Mouse (Mus musculus) heart, embryonic 12.5 days (tissue): ENCODE results near the gene Hck. TPM values are rescaled to one million over a fixed set of nuclear protein-coding genes. Genes with fewer than 3 reads are reported as not detected.

Source experiments
- ATAC-seq: fragments of 200-750 bp; cut with Nextera tagmentation; 2 replicates; pipeline ENCODE4 v1.8.0; 2017; ENCODE audit warnings: moderate TSS enrichment, moderate library complexity; ENCODE audit not compliant: insufficient number of reproducible peaks, low FRiP score
- H3K27ac ChIP-seq: fragments of 300-500 bp; sonication (generic); 2 replicates; pipeline ENCODE4 v1.5.1; 2016; ENCODE audit warnings: mild to moderate bottlenecking, moderate library complexity; ENCODE audit not compliant: poor library complexity, severe bottlenecking
- H3K27me3 ChIP-seq: fragments of 300-500 bp; sonication (generic); replicated peaks from 2 replicates; pipeline ENCODE4 v1.6.1; 2016; ENCODE audit warnings: mild to moderate bottlenecking, moderate library complexity
- H3K36me3 ChIP-seq: fragments of 300-500 bp; sonication (generic); 2 replicates; pipeline ENCODE4 v1.6.1; 2016; ENCODE audit warnings: mild to moderate bottlenecking, moderate library complexity
- H3K4me1 ChIP-seq: fragments of 300-500 bp; sonication (generic); replicated peaks from 2 replicates; pipeline ENCODE4 v1.6.1; 2016; ENCODE audit warnings: mild to moderate bottlenecking
- H3K4me2 ChIP-seq: fragments of 300-500 bp; sonication (generic); 2 replicates; pipeline ENCODE4 v1.6.1; 2016; ENCODE audit warnings: mild to moderate bottlenecking, moderate library complexity
- H3K4me3 ChIP-seq: fragments of 300-500 bp; sonication (generic); 2 replicates; pipeline ENCODE4 v1.5.1; 2016; ENCODE audit warnings: mild to moderate bottlenecking
- H3K9ac ChIP-seq: fragments of 300-500 bp; sonication (generic); 2 replicates; pipeline ENCODE4 v1.6.1; 2016; ENCODE audit warnings: mild to moderate bottlenecking, moderate library complexity
- H3K9me3 ChIP-seq: fragments of 300-500 bp; sonication (generic); replicated peaks from 2 replicates; pipeline ENCODE4 v1.6.1; 2016; ENCODE audit warnings: mild to moderate bottlenecking, moderate library complexity
- WGBS: fragments of 180-500 bp; shearing (Covaris S2); methylation state at CpG from one replicate; pipeline ENCODE4 v1.1.7; 2016; 5-methylcytosine and 5-hydroxymethylcytosine counted together
- polyA plus RNA-seq: library from polyadenylated mRNA; unstranded; fragments of >200 nt; fragmentation: Nextera tagmentation; extraction: Ambion mirVana; gene quantifications from 2 replicates; pipeline ENCODE4 v1.2.1, GENCODE M21; 2016

Gene Hck
- polyA plus RNA-seq, 1 experiment from 2014 or later = 1.3 TPM

DNA sequence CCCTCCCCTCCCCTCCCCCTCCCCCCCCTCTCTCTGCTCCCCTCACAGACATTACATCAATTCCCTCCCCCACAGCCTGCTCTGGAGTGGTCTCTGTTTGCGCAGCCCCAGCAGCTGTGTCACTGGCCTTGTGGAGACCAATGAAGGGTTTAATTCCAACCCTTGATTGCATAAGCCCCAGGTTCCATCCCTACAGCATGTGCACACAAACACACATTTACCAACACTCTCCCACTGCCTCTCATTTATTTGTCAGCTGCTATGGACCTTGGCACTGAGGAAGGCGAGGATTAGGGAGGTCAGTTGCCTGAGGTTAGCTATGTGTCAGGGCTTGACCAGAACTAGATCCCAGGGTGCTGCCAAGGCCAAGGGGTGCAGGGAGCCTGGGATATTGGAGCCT lies 32.3 kb upstream of the Hck start:
- Histone ChIP-seq H3K4me1 (peaks cover 23% of the 10 kb centered on the region), H3K36me3 (no peaks in the 10 kb centered on the region), H3K27me3 (peaks cover 51% of the 10 kb centered on the region), H3K4me3 (no peak overlapping the region), H3K9ac (no peak overlapping the region), H3K4me2 (no peak overlapping the region), H3K27ac (no peak overlapping the region), H3K9me3 (no peaks in the 10 kb centered on the region)
- no peak for ATAC-seq
- WGBS = 41% methylated on average over 2 of the region's 2 CpGs

DNA sequence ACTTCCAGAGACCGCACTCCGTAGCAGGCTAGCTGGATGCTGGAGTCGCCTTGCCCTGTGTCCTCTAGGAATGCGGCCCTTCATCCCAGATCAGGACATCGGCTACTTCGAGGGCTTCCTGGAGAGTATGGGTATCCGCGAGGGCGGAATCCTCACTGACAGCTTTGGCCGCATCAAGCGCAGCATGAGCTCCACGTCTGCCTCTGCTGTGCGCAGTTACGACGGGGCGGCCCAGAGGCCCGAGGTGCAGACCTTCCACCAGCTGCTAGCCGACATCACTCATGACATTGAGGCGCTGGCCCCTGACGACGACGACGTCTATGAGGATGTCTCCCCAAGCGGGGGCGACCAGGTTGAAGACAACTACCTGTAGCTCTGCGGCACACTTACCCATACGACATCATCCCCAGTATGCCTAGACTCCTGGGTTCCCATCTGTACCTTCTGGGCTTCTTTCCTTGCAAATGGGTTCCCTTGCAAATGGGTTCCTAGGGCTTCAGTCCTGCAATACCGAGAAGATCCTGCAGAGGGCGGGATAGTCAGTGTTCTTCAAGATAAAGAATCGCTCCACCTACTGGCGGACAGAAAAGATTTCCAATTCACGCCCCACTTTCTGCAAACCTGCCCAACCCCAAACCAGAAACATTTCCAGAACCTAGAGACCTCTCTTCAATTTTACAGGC lies 27.3 kb upstream of the Hck start:
- no peak overlapping the region for H3K27ac ChIP-seq
- H3K27me3 ChIP-seq = peaks cover 10% of the 10 kb centered on the region; the same call in 1 of the 2 replicates
- WGBS = 31% methylated on average over 32 of the region's 32 CpGs
- H3K36me3 ChIP-seq = no peaks in the 10 kb centered on the region
- H3K4me3 ChIP-seq = no peak overlapping the region
- no peak for ATAC-seq
- H3K4me1 ChIP-seq = peaks cover 13% of the 10 kb centered on the region
- no peaks in the 10 kb centered on the region for H3K9me3 ChIP-seq
- H3K4me2 ChIP-seq = no peak overlapping the region
- no peak overlapping the region for H3K9ac ChIP-seq

DNA sequence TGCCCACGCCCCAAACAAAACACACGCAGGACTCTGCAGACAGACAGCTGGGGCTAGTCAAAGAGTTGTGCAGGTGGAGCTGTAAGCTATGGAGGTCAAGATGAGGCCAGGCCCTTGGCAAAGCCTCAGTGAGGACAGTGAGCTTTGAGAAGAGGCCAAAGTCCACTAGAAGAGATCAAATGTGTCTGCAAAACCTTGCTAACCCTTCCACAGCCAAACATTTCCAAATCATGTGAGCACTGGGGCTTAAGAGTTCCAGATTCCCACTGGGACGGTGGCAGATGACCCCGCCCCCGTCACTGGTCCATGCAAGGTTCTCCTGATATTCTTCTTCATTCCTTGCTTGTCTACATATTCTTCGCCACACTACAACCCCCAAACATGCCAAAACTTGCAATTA lies 26.4 kb upstream of the Hck start:
- peaks cover 4% of the 10 kb centered on the region; the same call in 1 of the 2 replicates for H3K27me3 ChIP-seq
- H3K4me2 ChIP-seq = no peak overlapping the region
- no peak overlapping the region for H3K4me3 ChIP-seq
- H3K9ac ChIP-seq = no peak overlapping the region
- no peaks in the 10 kb centered on the region for H3K9me3 ChIP-seq
- H3K27ac ChIP-seq = no peak overlapping the region
- WGBS = 77% methylated on average over 6 of the region's 6 CpGs
- H3K36me3 ChIP-seq = no peaks in the 10 kb centered on the region
- H3K4me1 ChIP-seq = peaks cover 9% of the 10 kb centered on the region
- ATAC-seq = no peak

DNA sequence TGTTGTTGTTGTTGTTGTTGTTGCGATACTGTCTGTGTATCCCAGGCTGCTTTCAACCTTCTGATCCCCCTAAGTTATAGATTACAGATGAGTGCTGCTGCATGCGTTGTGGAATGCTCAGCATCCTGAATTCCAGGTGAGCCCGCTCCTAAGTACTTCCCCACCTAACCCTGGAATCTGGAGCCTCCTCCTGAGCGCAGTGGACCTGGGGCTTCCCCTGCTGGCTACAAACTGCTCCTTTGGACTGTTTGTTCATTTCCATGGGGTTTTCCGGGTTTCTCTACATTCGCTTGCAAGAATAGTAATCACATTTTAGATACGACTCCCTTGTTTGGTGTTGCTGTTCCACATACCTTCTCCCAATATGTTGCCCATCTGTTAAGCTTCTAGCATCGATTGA lies 25.0 kb upstream of the Hck start:
- no peaks in the 10 kb centered on the region for H3K4me1 ChIP-seq
- H3K27me3 ChIP-seq = 0 out of 2 replicates have a peak, but pooled peaks cover 4% of the 10 kb centered on the region
- H3K4me3 ChIP-seq = no peak overlapping the region
- WGBS = 77% methylated on average over 8 of the region's 8 CpGs
- no peaks in the 10 kb centered on the region for H3K36me3 ChIP-seq
- no peak overlapping the region for H3K9ac ChIP-seq
- H3K27ac ChIP-seq = no peak overlapping the region
- H3K9me3 ChIP-seq = no peaks in the 10 kb centered on the region
- no peak overlapping the region for H3K4me2 ChIP-seq
- ATAC-seq = no peak

DNA sequence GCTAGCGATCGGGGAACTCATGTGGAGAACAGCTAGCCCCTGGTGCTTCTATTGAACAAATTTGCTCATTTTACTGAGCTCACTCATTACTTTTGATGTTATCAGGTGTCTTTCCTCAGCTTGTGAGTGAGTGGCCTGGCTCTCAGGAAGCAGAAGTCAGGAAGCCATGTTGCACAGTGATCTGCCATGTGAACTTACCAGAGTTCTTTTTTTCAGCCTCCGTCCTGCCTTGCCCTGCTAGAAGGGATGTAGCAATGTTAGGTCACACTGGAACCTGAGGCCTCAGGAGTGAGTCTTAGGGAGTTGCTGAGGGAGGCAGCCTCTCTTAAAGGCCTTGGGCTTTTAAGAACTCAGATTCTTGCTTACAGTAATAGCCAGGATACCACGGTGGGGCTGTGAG lies 24.4 kb upstream of the Hck start:
- no peak for ATAC-seq
- H3K4me3 ChIP-seq = no peak overlapping the region
- no peaks in the 10 kb centered on the region for H3K9me3 ChIP-seq
- H3K4me1 ChIP-seq = no peaks in the 10 kb centered on the region
- H3K27ac ChIP-seq = no peak overlapping the region
- H3K9ac ChIP-seq = no peak overlapping the region
- WGBS = 71% methylated on average over 4 of the region's 4 CpGs
- 0 out of 2 replicates have a peak, but pooled peaks cover 4% of the 10 kb centered on the region for H3K27me3 ChIP-seq
- H3K4me2 ChIP-seq = no peak overlapping the region
- H3K36me3 ChIP-seq = no peaks in the 10 kb centered on the region

DNA sequence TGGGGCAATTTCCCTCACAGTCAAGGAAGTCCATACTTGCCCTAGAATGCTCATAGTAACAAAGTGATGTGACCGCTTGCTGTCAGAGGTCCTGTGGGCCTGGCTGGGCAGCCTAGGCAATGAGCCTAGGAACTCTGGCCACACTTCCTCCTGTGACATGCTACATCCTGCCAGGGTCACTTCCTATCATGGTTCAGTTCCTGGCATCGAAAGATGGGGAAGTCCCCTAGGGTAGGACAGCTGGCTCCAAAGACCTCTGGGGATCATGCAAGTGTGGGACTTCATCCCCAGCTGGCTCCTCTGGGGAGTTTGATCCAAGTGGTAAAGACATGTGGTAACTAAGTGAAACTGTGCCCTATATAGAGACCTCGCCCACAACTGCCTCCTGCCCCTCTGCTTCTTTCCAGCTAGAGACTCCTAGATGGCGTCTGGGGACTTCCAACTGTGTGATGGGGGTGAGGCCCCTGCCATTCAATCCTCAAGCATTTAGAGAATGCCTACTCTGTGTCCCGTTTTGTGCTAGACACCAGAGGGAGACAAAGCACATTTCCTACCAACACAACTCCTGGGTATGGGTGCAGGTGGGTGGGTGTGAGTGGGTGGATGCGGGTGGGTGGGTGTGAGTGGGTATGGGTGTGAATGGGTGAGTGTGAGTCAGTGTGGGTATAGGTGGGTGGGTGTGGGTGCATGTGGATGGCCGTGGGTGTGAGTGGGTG lies 23.8 kb upstream of the Hck start:
- no peak overlapping the region for H3K4me3 ChIP-seq
- WGBS = 57% methylated on average over 7 of the region's 7 CpGs
- H3K9me3 ChIP-seq = no peaks in the 10 kb centered on the region
- H3K9ac ChIP-seq = no peak overlapping the region
- no peak overlapping the region for H3K4me2 ChIP-seq
- H3K4me1 ChIP-seq = no peaks in the 10 kb centered on the region
- 0 out of 2 replicates have a peak, but pooled peaks cover under 1% of the 10 kb centered on the region for H3K27me3 ChIP-seq
- ATAC-seq = no peak
- H3K27ac ChIP-seq = no peak overlapping the region
- no peaks in the 10 kb centered on the region for H3K36me3 ChIP-seq

DNA sequence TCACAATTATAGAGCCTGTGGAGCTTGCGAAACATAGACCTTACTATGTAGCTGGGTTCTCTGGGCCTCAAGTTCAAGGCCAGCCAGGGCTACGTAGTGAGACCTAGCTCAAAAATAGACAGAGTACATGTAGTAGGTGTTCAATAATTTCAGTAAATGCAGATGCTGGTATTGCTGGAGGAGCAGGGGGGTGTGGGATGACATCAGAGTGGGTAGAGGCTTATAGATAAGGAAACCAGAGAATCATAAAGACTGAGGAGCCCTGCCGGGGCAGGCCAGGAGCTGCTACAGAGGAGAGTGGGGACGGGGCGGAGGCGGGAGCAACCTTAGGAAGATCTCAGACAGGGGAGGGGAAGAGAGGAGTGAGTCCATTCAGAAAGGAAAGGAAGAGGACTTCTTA lies 22.7 kb upstream of the Hck start:
- Histone ChIP-seq H3K9me3 (no peaks in the 10 kb centered on the region), H3K4me3 (no peak overlapping the region), H3K27ac (no peak overlapping the region), H3K36me3 (no peaks in the 10 kb centered on the region), H3K9ac (no peak overlapping the region), H3K4me1 (0 out of 2 replicates have a peak, but pooled peaks cover 2% of the 10 kb centered on the region), H3K4me2 (no peak overlapping the region), H3K27me3 (no peaks in the 10 kb centered on the region)
- no peak for ATAC-seq
- 84% methylated on average over 6 of the region's 6 CpGs for WGBS

DNA sequence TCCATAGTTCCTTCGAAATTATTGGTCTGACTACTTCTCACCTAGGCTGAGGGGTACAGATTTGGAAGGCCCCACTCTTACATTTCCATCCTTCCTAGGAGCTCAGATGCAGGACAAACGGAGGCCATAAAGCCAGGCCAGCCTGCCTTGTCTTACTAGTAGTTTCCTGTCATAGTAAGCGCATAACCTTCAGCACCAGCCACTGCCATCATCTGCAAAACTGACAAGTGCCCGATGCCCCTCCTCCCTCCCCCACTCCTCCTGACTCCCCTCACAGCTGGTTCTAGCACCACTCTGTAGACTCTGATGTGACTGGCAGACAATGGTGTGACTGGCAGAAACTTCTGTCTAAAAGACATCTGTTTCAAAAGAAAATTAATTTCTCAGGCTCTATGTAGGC lies 22.1 kb upstream of the Hck start:
- Histone ChIP-seq H3K4me3 (no peak overlapping the region), H3K9ac (no peak overlapping the region), H3K36me3 (no peaks in the 10 kb centered on the region), H3K4me2 (no peak overlapping the region), H3K27me3 (no peaks in the 10 kb centered on the region), H3K27ac (no peak overlapping the region), H3K4me1 (0 out of 2 replicates have a peak, but pooled peaks cover 6% of the 10 kb centered on the region), H3K9me3 (no peaks in the 10 kb centered on the region)
- no peak for ATAC-seq
- 73% methylated on average over 4 of the region's 4 CpGs for WGBS

DNA sequence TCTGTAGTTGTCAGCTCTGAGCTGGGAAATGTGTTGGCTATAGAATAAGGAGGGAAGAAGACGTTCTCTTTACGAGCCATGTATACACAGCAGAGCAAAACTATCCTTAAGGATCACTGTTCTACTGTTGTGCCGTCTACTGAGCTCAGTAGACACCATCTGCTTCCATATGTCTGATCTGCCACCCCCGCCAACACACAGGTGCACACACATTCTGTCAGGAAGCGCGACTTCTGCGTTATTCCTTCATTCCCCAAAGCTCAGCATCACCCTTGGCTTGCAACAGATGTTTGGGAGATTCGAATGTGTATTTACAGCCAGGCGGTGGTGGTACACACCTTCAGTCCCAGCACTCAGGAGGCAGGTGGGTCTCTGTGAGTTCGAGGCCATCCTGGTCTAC lies 21.2 kb upstream of the Hck start:
- no peaks in the 10 kb centered on the region for H3K9me3 ChIP-seq
- no peak for ATAC-seq
- H3K36me3 ChIP-seq = no peaks in the 10 kb centered on the region
- H3K27me3 ChIP-seq = no peaks in the 10 kb centered on the region
- H3K4me1 ChIP-seq = 0 out of 2 replicates have a peak, but pooled peaks cover 6% of the 10 kb centered on the region
- no peak overlapping the region for H3K4me3 ChIP-seq
- H3K27ac ChIP-seq = no peak overlapping the region
- 85% methylated on average over 10 of the region's 10 CpGs for WGBS
- H3K9ac ChIP-seq = no peak overlapping the region
- H3K4me2 ChIP-seq = no peak overlapping the region

DNA sequence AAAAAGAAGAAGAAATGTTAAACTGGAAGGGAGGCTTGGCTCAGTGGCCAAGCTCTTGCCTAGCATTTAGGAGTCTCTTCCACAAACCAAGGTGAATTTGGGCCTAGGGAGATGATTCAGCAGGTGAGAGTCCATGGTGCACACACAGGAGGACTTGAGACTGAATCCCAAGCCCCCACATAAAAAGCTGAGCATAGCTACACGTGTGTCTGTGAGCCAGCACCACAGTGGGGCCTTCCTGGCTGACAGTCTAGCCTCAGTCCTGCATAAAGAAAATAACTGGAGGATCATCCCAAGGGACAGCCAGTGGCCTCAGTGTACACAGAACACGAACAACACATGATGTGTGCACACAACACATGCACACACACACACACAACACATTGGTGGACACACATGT lies 19.0 kb upstream of the Hck start:
- H3K27ac ChIP-seq = no peak overlapping the region
- H3K9me3 ChIP-seq = no peaks in the 10 kb centered on the region
- no peak overlapping the region for H3K4me2 ChIP-seq
- ATAC-seq = no peak
- H3K36me3 ChIP-seq = no peaks in the 10 kb centered on the region
- 0 out of 2 replicates have a peak, but pooled peaks cover 9% of the 10 kb centered on the region for H3K4me1 ChIP-seq
- no peaks in the 10 kb centered on the region for H3K27me3 ChIP-seq
- H3K4me3 ChIP-seq = no peak overlapping the region
- WGBS = 59% methylated on average over 2 of the region's 2 CpGs
- no peak overlapping the region for H3K9ac ChIP-seq

DNA sequence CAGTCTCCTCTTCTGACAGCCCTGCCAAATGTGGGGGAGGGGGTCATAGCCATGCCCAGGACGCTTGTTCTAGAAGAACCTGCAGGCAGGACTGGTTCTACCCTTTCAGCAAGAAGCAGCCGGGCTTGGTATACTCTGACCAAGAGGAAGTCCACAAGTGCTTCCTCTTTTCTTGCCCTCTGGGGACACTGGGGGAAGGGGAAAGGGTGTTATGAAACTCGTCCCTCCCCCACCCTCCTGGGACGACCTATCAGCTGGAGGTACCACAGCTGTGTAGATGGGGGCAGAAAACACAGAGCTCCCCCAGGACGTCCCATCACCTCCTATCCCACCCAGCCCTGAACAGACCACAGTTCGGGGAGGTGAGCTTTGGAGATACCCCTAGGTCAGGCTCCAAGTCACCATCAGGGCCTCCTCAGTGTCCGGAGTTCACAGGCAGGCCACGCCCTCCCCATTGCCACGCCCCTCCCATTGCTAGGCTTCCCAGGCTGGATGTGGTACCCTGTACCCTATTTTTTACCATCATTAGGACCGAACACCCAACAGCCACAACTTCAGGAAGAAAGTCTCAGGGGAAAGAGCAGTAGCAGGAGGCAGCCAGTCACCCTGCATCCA lies 17.6 kb upstream of the Hck start:
- WGBS = 24% methylated on average over 10 of the region's 10 CpGs
- Histone ChIP-seq H3K27me3 (no peaks in the 10 kb centered on the region), H3K36me3 (no peaks in the 10 kb centered on the region), H3K27ac (no peak overlapping the region), H3K4me2 (no peak overlapping the region), H3K9me3 (no peaks in the 10 kb centered on the region), H3K4me1 (0 out of 2 replicates have a peak, but pooled peaks cover 9% of the 10 kb centered on the region), H3K9ac (no peak overlapping the region), H3K4me3 (no peak overlapping the region)
- 0 out of 2 replicates have a peak, but pooled peaks have one; percentile 25 for ATAC-seq
